Mouse (Mus musculus): ENCODE data around the gene Slco3a1.

GRCm38 (mm10) chr7:74354527-74355256 lies 199.9 kb downstream of the Slco3a1 start:
- no peak for TF ChIP-seq NELFE (IDR thresholded peaks at IDR 0.05; ENCODE audit: low read depth, low read length)
- TF ChIP-seq USF1 (IDR thresholded peaks at IDR 0.05; ENCODE audit: low read depth, low read length), result no peak
- no peak for TF ChIP-seq POLR2A (IDR thresholded peaks at IDR 0.05; ENCODE audit: low read depth, low read length)
- peak; percentile 51 to 67 for TF ChIP-seq CTCF (conservative IDR thresholded peaks at IDR 0.05 in 1 of 2, IDR thresholded peaks at IDR 0.05 in 1 of 2; ENCODE audit: low read depth in 2 of 2, low read length in 2 of 2)
